Mouse (Mus musculus): ENCODE measurements around the gene Astn2. TPM values are rescaled to one million over a fixed set of nuclear protein-coding genes. Genes with fewer than 3 reads are reported as not detected.

Astn2 gene
- polyA plus RNA-seq, 1 experiment from 2014 or later: 0.61 TPM

DNA sequence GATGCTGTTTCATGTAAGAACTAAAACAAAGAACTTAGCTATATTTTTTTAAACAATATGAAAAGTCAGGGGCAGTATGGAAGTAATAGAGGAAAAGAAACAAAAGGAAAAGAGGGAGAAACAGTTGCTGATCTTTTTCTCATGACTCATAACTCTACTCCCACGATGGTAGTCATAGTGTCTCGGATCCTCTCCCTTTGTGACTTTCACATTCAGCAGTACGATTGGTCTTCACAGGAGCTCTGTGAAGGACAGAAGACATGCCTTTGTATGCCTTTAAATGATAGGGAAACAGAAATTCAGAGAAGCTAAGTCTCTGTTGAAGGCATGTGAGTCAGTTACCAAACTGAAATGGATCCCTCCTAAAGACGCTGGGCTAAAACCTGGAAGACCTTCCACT is 173.7 kb downstream of the Astn2 start:
- Histone ChIP-seq H3K9me3 (ENCODE audit: control insufficient read depth, low read length) (no peaks in the 10 kb centered on the region), H3K9ac (ENCODE audit: low read length) (no peak overlapping the region), H3K4me2 (ENCODE audit: low read length) (no peak overlapping the region), H3K36me3 (ENCODE audit: control insufficient read depth, insufficient read depth, low read length) (no peaks in the 10 kb centered on the region), H3K27ac (replicated peaks in 1 of 2; ENCODE audit: control insufficient read depth in 1 of 2, insufficient read depth in 1 of 2, low read depth in 2 of 2, low read length in 2 of 2) (no peak overlapping the region), H3K27me3 (ENCODE audit: control insufficient read depth, insufficient read depth, low read length) (no peaks in the 10 kb centered on the region), H3K4me3 (ENCODE audit: control insufficient read depth in 1 of 2, insufficient read depth in 1 of 2, low read depth in 1 of 2, low read length in 2 of 2) (no peak overlapping the region), H3K4me1 (ENCODE audit: control insufficient read depth in 2 of 2, insufficient read depth in 2 of 2, low read length in 2 of 2) (no peaks in the 10 kb centered on the region)
- no peak for ATAC-seq (ENCODE audit: insufficient number of reproducible peaks, insufficient read depth, low FRiP score, low read depth)
- 83% methylated on average over 4 of the region's 4 CpGs for WGBS

DNA sequence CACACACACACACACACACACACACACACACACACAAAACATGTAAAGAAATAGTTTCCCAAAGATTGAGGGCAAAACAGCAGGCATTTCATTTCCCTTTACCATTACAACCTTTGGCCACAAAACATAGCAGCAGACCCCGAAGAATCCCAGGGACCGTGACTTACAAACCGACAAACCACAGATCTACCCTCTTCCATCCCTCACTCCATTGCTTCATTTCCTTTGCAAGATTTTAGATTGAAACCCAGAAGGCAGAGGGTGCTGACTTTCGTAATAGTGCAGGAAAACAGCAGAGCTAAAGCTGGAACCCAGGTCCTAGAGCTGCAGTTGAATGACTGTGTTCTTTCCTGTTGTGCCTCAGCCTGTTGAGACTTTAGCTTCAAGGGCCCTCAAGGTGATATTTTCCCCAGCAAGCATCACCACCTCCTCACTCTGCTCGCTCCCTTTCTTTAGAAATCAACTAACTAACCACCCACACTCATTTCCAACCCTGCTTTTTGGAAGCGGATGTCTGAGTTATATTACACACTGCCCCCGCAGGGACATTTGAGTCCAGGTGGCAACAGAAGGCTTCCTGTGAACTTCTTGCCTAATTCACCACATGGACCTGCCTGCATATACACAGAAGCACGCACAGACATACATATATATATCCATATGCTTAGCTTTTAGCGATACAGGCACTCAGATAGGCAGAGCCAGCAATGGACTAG is 181.7 kb downstream of the Astn2 start:
- ATAC-seq (ENCODE audit: insufficient number of reproducible peaks, insufficient read depth, low FRiP score, low read depth): no peak
- no peaks in the 10 kb centered on the region for H3K36me3 ChIP-seq (ENCODE audit: control insufficient read depth, insufficient read depth, low read length)
- 81% methylated on average over 9 of the region's 9 CpGs for WGBS
- H3K27ac ChIP-seq (replicated peaks in 1 of 2; ENCODE audit: control insufficient read depth in 1 of 2, insufficient read depth in 1 of 2, low read depth in 2 of 2, low read length in 2 of 2): no peak overlapping the region
- no peak overlapping the region for H3K4me3 ChIP-seq (ENCODE audit: control insufficient read depth in 1 of 2, insufficient read depth in 1 of 2, low read depth in 1 of 2, low read length in 2 of 2)
- no peaks in the 10 kb centered on the region for H3K9me3 ChIP-seq (ENCODE audit: control insufficient read depth, low read length)
- no peak overlapping the region for H3K4me2 ChIP-seq (ENCODE audit: low read length)
- no peaks in the 10 kb centered on the region for H3K4me1 ChIP-seq (ENCODE audit: control insufficient read depth in 2 of 2, insufficient read depth in 2 of 2, low read length in 2 of 2)
- H3K27me3 ChIP-seq (ENCODE audit: control insufficient read depth, insufficient read depth, low read length): no peaks in the 10 kb centered on the region
- no peak overlapping the region for H3K9ac ChIP-seq (ENCODE audit: low read length)

DNA sequence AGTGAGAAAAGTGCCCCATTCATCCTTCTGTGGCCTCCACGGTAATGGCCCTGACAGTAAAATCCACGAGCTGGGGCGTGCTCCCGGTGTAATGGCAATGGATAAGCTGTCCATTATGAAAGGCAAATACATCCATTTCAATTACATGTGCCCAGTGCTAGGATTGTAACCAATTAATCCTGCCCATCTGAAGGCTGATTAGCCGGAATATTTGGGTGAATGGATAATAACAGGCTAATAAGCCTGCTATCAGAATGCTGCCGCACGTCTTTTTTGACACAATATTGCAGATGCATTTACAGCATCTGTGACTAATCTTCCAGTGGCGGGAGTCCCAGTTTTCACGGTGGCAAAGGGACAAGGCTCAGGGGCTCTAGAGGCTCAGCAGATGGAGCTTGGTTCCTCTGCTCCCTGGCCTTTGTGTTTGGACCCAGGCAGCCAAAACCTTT is 189.2 kb downstream of the Astn2 start:
- 82% methylated on average over 9 of the region's 9 CpGs for WGBS
- no peak overlapping the region for H3K4me3 ChIP-seq (ENCODE audit: control insufficient read depth in 1 of 2, insufficient read depth in 1 of 2, low read depth in 1 of 2, low read length in 2 of 2)

DNA sequence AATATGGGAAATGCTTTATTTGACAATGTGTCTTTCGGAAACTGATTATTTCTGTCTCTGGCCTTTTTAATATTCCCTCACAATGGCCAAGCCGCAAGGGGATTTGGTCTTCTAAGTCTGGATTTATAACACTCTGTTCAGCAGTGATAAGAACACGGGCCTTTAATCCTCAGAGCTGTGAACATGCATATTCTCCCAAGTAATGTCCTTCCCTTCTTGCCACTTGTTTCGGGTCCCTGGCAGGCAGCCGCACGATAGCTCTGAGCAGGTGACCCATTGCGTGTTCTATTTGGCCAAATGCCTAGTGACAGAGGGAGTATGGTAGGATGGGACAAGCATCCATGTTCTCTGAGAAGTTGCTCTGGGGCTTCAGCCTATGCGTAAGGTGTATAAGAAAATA is 214.8 kb downstream of the Astn2 start:
- WGBS: 80% methylated on average over 8 of the region's 8 CpGs
- ATAC-seq (ENCODE audit: insufficient number of reproducible peaks, insufficient read depth, low FRiP score, low read depth): no peak
- no peak overlapping the region for H3K4me3 ChIP-seq (ENCODE audit: control insufficient read depth in 1 of 2, insufficient read depth in 1 of 2, low read depth in 1 of 2, low read length in 2 of 2)
- no peaks in the 10 kb centered on the region for H3K36me3 ChIP-seq (ENCODE audit: control insufficient read depth, insufficient read depth, low read length)
- no peaks in the 10 kb centered on the region for H3K9me3 ChIP-seq (ENCODE audit: control insufficient read depth, low read length)
- H3K27me3 ChIP-seq (ENCODE audit: control insufficient read depth, insufficient read depth, low read length): no peaks in the 10 kb centered on the region
- no peaks in the 10 kb centered on the region for H3K4me1 ChIP-seq (ENCODE audit: control insufficient read depth in 2 of 2, insufficient read depth in 2 of 2, low read length in 2 of 2)
- H3K27ac ChIP-seq (replicated peaks in 1 of 2; ENCODE audit: control insufficient read depth in 1 of 2, insufficient read depth in 1 of 2, low read depth in 2 of 2, low read length in 2 of 2): no peak overlapping the region
- no peak overlapping the region for H3K9ac ChIP-seq (ENCODE audit: low read length)
- H3K4me2 ChIP-seq (ENCODE audit: low read length): no peak overlapping the region

More for the DNA sequence above, 189.2 kb downstream of the Astn2 start:
- H3K9ac ChIP-seq (ENCODE audit: low read length): no peak overlapping the region
- H3K36me3 ChIP-seq (ENCODE audit: control insufficient read depth, insufficient read depth, low read length): no peaks in the 10 kb centered on the region
- H3K27me3 ChIP-seq (ENCODE audit: control insufficient read depth, insufficient read depth, low read length): no peaks in the 10 kb centered on the region
- H3K4me1 ChIP-seq (ENCODE audit: control insufficient read depth in 2 of 2, insufficient read depth in 2 of 2, low read length in 2 of 2): no peaks in the 10 kb centered on the region
- no peak for ATAC-seq (ENCODE audit: insufficient number of reproducible peaks, insufficient read depth, low FRiP score, low read depth)
- no peak overlapping the region for H3K27ac ChIP-seq (replicated peaks in 1 of 2; ENCODE audit: control insufficient read depth in 1 of 2, insufficient read depth in 1 of 2, low read depth in 2 of 2, low read length in 2 of 2)
- H3K9me3 ChIP-seq (ENCODE audit: control insufficient read depth, low read length): no peaks in the 10 kb centered on the region
- no peak overlapping the region for H3K4me2 ChIP-seq (ENCODE audit: low read length)

DNA sequence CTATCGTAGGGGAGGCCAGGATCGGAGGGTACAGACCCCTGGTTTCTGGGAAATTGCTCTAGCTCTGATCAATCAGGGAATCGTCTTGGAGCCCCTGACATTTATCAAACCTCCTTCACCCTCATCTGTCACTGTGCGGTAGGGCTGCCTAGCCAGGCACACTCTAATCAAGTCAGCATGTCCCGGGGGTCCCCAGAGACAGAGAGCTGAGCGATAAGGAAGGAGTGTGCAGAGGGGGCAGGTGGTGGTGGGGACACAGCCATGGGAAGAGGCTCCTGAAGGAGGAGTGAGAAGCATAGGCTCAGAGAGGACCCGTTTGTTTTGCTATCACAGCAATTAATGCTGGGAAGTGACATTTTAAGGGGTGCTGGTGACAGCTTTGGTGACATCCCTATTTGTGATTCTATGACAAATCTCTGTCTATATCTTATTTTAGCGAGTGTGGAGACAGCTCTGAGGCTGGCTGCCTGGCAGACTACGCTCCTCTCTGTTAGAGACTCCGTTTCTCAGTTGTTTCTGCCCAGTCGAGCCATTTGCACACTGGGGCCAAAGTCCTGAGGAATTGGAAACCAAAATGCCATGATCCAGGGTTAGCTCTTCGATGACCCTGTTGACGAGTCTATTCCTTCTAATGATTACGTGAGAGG is 228.4 kb downstream of the Astn2 start:
- H3K27me3 ChIP-seq (ENCODE audit: control insufficient read depth, insufficient read depth, low read length): no peaks in the 10 kb centered on the region; the same call in none of the 2 replicates
- no peak overlapping the region for H3K27ac ChIP-seq (replicated peaks in 1 of 2; ENCODE audit: control insufficient read depth in 1 of 2, insufficient read depth in 1 of 2, low read depth in 2 of 2, low read length in 2 of 2)
- peaks cover 3 to 11% of the 10 kb centered on the region in 2 experiments; a peak in 2 of 4 replicates for H3K4me1 ChIP-seq (ENCODE audit: control insufficient read depth in 2 of 2, insufficient read depth in 2 of 2, low read length in 2 of 2)
- H3K9ac ChIP-seq (ENCODE audit: low read length): no peak overlapping the region
- H3K4me3 ChIP-seq (ENCODE audit: control insufficient read depth in 1 of 2, insufficient read depth in 1 of 2, low read depth in 1 of 2, low read length in 2 of 2): no peak overlapping the region
- 35% methylated on average over 14 of the region's 14 CpGs for WGBS
- H3K9me3 ChIP-seq (ENCODE audit: control insufficient read depth, low read length): no peaks in the 10 kb centered on the region
- no peaks in the 10 kb centered on the region for H3K36me3 ChIP-seq (ENCODE audit: control insufficient read depth, insufficient read depth, low read length)
- no peak for ATAC-seq (ENCODE audit: insufficient number of reproducible peaks, insufficient read depth, low FRiP score, low read depth)
- H3K4me2 ChIP-seq (ENCODE audit: low read length): no peak overlapping the region

DNA sequence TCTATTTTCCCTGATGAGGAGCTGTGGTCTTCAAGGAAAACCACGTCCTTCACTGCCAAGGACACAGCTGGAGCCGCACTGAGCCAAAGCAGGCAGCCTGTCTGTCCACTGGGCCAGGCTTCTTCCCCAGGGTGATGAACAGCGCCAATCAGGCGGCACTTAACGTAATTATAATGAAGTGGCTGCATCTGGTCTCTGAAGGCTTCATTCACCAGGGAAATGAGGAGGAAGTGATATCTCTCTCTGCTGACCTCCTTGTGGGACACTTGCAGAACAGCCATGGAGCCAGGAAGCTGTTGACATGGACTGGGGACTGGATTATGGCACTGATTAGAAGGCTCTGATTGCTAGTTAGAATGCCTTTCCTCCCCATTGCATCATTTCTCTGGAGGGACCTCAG is 232.8 kb downstream of the Astn2 start:
- peaks cover 7% of the 10 kb centered on the region for H3K27me3 ChIP-seq (ENCODE audit: control insufficient read depth, insufficient read depth, low read length)
- no peak overlapping the region for H3K9ac ChIP-seq (ENCODE audit: low read length)
- 16% methylated on average over 5 of the region's 5 CpGs for WGBS
- H3K36me3 ChIP-seq (ENCODE audit: control insufficient read depth, insufficient read depth, low read length): no peaks in the 10 kb centered on the region
- no peak overlapping the region for H3K4me3 ChIP-seq (ENCODE audit: control insufficient read depth in 1 of 2, insufficient read depth in 1 of 2, low read depth in 1 of 2, low read length in 2 of 2)
- H3K27ac ChIP-seq (replicated peaks in 1 of 2; ENCODE audit: control insufficient read depth in 1 of 2, insufficient read depth in 1 of 2, low read depth in 2 of 2, low read length in 2 of 2): no peak overlapping the region
- H3K4me2 ChIP-seq (ENCODE audit: low read length): no peak overlapping the region
- peak; percentile 58; the same call in 1 of the 2 replicates for ATAC-seq (ENCODE audit: insufficient number of reproducible peaks, insufficient read depth, low FRiP score, low read depth)
- H3K9me3 ChIP-seq (ENCODE audit: control insufficient read depth, low read length): no peaks in the 10 kb centered on the region
- peaks cover 3 to 15% of the 10 kb centered on the region in 2 experiments; a peak in 2 of 4 replicates for H3K4me1 ChIP-seq (ENCODE audit: control insufficient read depth in 2 of 2, insufficient read depth in 2 of 2, low read length in 2 of 2)

DNA sequence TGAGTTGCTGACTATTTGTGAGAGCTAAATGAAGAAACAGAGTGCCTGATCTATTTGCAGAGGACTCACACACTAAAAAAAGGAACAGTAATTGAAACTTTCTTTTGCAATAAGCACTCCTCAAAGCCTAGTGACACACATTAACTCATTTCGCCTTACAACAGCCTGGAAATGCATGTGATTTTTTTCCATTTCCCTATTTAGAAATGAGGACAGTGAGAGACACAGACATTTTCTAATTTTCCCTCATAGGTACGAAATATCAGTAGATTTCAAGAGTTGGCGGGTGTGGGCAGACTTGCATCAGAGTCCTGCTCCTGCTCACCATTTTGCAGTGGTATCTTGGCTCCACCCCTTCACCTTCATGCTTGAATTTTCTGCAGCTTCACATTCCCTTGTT is 233.6 kb downstream of the Astn2 start:
- no peaks in the 10 kb centered on the region for H3K9me3 ChIP-seq (ENCODE audit: control insufficient read depth, low read length)
- peaks cover 7% of the 10 kb centered on the region for H3K27me3 ChIP-seq (ENCODE audit: control insufficient read depth, insufficient read depth, low read length)
- WGBS: 84% methylated on average over 3 of the region's 3 CpGs
- H3K4me2 ChIP-seq (ENCODE audit: low read length): no peak overlapping the region
- no peak overlapping the region for H3K27ac ChIP-seq (replicated peaks in 1 of 2; ENCODE audit: control insufficient read depth in 1 of 2, insufficient read depth in 1 of 2, low read depth in 2 of 2, low read length in 2 of 2)
- no peaks in the 10 kb centered on the region for H3K36me3 ChIP-seq (ENCODE audit: control insufficient read depth, insufficient read depth, low read length)
- ATAC-seq (ENCODE audit: insufficient number of reproducible peaks, insufficient read depth, low FRiP score, low read depth): no peak
- no peak overlapping the region for H3K9ac ChIP-seq (ENCODE audit: low read length)
- no peak overlapping the region for H3K4me3 ChIP-seq (ENCODE audit: control insufficient read depth in 1 of 2, insufficient read depth in 1 of 2, low read depth in 1 of 2, low read length in 2 of 2)
- peaks cover 3 to 11% of the 10 kb centered on the region in 2 experiments; a peak in 2 of 4 replicates for H3K4me1 ChIP-seq (ENCODE audit: control insufficient read depth in 2 of 2, insufficient read depth in 2 of 2, low read length in 2 of 2)

Measured in heart, embryonic 14.5 days (tissue).